Comparison of ENCODE assay signal across 9 mouse cellular contexts in the genomic region with DNA sequence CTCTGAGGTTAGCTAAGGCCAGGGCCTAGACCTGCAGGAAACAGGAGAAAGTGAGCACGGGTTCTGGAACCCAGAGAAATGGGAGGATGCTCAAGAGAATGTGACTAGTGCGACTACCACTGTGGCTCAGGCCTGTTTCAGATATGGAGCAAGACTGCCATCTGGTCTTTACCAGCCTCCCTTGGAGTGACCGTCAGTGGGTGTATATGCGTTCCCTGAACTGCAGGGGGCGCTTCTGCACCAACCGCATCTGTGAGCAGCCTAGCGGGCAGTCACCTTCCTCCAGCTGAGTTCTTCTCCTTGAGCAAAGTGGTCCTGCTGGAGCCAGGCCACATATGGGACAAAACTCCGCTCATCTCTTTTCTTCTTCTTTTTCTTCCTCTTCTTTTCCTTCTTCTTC. TPM values are rescaled to one million over a fixed set of nuclear protein-coding genes. Genes with fewer than 3 reads are reported as not detected.
DNase-seq lines count a peak whose midpoint lies in the region; ATAC-seq and TF ChIP-seq lines count a peak whose summit lies in the region.
"Had no signal": no experiment of that assay in that cellular context is flagged by ENCODE, and none has a peak within 500 bp of the region (broad histone marks: within the 10 kb centered on the region; RNA-seq: fewer than 3 reads in every experiment).

No protein-coding gene starts in this region.

- 50% methylated on average over 8 of the region's 8 CpGs for WGBS in intestine, postnatal 0 days
- WGBS in intestine, embryonic 15.5 days: 38% methylated on average over 8 of the region's 8 CpGs
- whole genome bisulfite sequencing in forebrain, embryonic 14.5 days: 36% methylated on average over 8 of the region's 8 CpGs

- ATAC-seq in intestine, postnatal 0 days: no peak
- ATAC-seq in intestine, embryonic 15.5 days: no peak
- ATAC-seq in forebrain, embryonic 14.5 days: no peak

- H3K4me1 ChIP-seq in intestine, postnatal 0 days (replicated peaks; ENCODE audit: control insufficient read depth, insufficient read depth, low read length): no peaks in the 10 kb centered on the region
- H3K4me1 ChIP-seq in intestine, embryonic 15.5 days (replicated peaks): no peaks in the 10 kb centered on the region
- H3K4me1 ChIP-seq in ES-E14 (ENCODE audit: control insufficient read depth in 2 of 2, insufficient read depth in 2 of 2, low read length in 2 of 2, poor library complexity in 1 of 2): peaks cover 3 to 32% of the 10 kb centered on the region in 2 experiments; a peak in 3 of 4 replicates
- H3K4me1 ChIP-seq in forebrain, embryonic 14.5 days (ENCODE audit: control insufficient read depth, insufficient read depth, low read length): no peaks in the 10 kb centered on the region
- H3K4me1 ChIP-seq: heart, embryonic 15.5 days had no signal

- no peak overlapping the region for H3K9ac ChIP-seq in intestine, postnatal 0 days (ENCODE audit: low read depth, low read length)
- H3K9ac ChIP-seq in intestine, embryonic 15.5 days: no peak overlapping the region
- no peak overlapping the region for H3K9ac ChIP-seq in ES-E14 (ENCODE audit: insufficient read depth, low read depth, low read length, poor library complexity, severe bottlenecking)
- H3K9ac ChIP-seq in forebrain, embryonic 14.5 days (ENCODE audit: low read length): no peak overlapping the region
- H3K9ac ChIP-seq: heart, embryonic 15.5 days had no signal

- peak; percentile 83 for DNase-seq in ES-E14 (ENCODE audit: low read depth, low spot score)
- peak; percentile 56 for DNase-seq in c-Kit-positive CD71-positive TER-119-positive erythroid progenitor cells, embryonic 14.5 days (ENCODE audit: low spot score)
- peak; percentile 41 for DNase-seq in lung, postnatal 14 days
- no peak for DNase-seq in forebrain, embryonic 14.5 days (ENCODE audit: low spot score)
- no peak for DNase-seq in layer of hippocampus, postnatal 36 days
- no peak for DNase-seq in kidney, adult 9 months

- H3K4me3 ChIP-seq in intestine, postnatal 0 days (ENCODE audit: low read depth, low read length): no peak overlapping the region
- no peak overlapping the region for H3K4me3 ChIP-seq in intestine, embryonic 15.5 days (replicated peaks)
- no peak overlapping the region for H3K4me3 ChIP-seq in ES-E14 (ENCODE audit: insufficient read depth in 1 of 2, low read depth in 1 of 2, low read length in 2 of 2, poor library complexity in 1 of 2, severe bottlenecking in 1 of 2)
- no peak overlapping the region for H3K4me3 ChIP-seq in forebrain, embryonic 14.5 days (ENCODE audit: low read depth, low read length)
- H3K4me3 ChIP-seq: heart, embryonic 15.5 days had no signal

- H3K9me3 ChIP-seq in intestine, postnatal 0 days (ENCODE audit: control insufficient read depth): no peaks in the 10 kb centered on the region
- no peaks in the 10 kb centered on the region for H3K9me3 ChIP-seq in intestine, embryonic 15.5 days
- H3K9me3 ChIP-seq in ES-E14 (ENCODE audit: control insufficient read depth, insufficient read depth, low read depth, low read length): no peaks in the 10 kb centered on the region
- no peaks in the 10 kb centered on the region for H3K9me3 ChIP-seq in forebrain, embryonic 14.5 days (replicated peaks; ENCODE audit: control insufficient read depth, low read length)
- H3K9me3 ChIP-seq: heart, embryonic 15.5 days had no signal

- H3K36me3 ChIP-seq in intestine, postnatal 0 days (ENCODE audit: control insufficient read depth, insufficient read depth): no peaks in the 10 kb centered on the region; the same call in 1 of the 2 replicates
- H3K36me3 ChIP-seq in intestine, embryonic 15.5 days: no peaks in the 10 kb centered on the region
- no peaks in the 10 kb centered on the region for H3K36me3 ChIP-seq in ES-E14 (ENCODE audit: control insufficient read depth, insufficient read depth, low read length, poor library complexity, severe bottlenecking)
- H3K36me3 ChIP-seq in forebrain, embryonic 14.5 days (ENCODE audit: control insufficient read depth, insufficient read depth, low read length): no peaks in the 10 kb centered on the region
- H3K36me3 ChIP-seq: heart, embryonic 15.5 days had no signal

- no peak overlapping the region for H3K27ac ChIP-seq in intestine, postnatal 0 days (ENCODE audit: low read depth, low read length)
- no peak overlapping the region for H3K27ac ChIP-seq in intestine, embryonic 15.5 days
- no peak overlapping the region for H3K27ac ChIP-seq in ES-E14 (ENCODE audit: insufficient read depth, low read depth, low read length, poor library complexity, severe bottlenecking)
- H3K27ac ChIP-seq in forebrain, embryonic 14.5 days (ENCODE audit: low read depth, low read length): no peak overlapping the region
- H3K27ac ChIP-seq: heart, embryonic 15.5 days had no signal

- TF ChIP-seq CTCF in intestine, postnatal 0 days (IDR thresholded peaks at IDR 0.05; ENCODE audit: low read depth): peak; percentile 66

- no peaks in the 10 kb centered on the region for H3K27me3 ChIP-seq in intestine, postnatal 0 days (replicated peaks; ENCODE audit: control insufficient read depth, insufficient read depth, low read length)
- H3K27me3 ChIP-seq in intestine, embryonic 15.5 days (replicated peaks): no peaks in the 10 kb centered on the region
- no peaks in the 10 kb centered on the region for H3K27me3 ChIP-seq in forebrain, embryonic 14.5 days (replicated peaks; ENCODE audit: control insufficient read depth, insufficient read depth, low read length)
- H3K27me3 ChIP-seq: heart, embryonic 15.5 days had no signal

- no peak overlapping the region for H3K4me2 ChIP-seq in intestine, postnatal 0 days (replicated peaks; ENCODE audit: low read depth)
- no peak overlapping the region for H3K4me2 ChIP-seq in intestine, embryonic 15.5 days (replicated peaks)
- no peak overlapping the region for H3K4me2 ChIP-seq in forebrain, embryonic 14.5 days (ENCODE audit: low read length)
- H3K4me2 ChIP-seq: heart, embryonic 15.5 days had no signal

- in situ Hi-C loops in ES-E14 (cut with MboI; ENCODE audit: low sequenced_read_pairs in 2 of 2, unreplicated experiment in 2 of 2): no loop called here

TF ChIP-seq in ES-E14, 5 proteins besides CTCF, POLR2A, EP300 and RAD21:
- TF ChIP-seq ZNF384 (IDR thresholded peaks at IDR 0.05; ENCODE audit: low read depth, low read length) (0 out of 2 replicates have a peak, but pooled peaks have one; percentile 12), MAFK (IDR thresholded peaks at IDR 0.05; ENCODE audit: insufficient read depth, low read depth, low read length) (no peak), HCFC1 (IDR thresholded peaks at IDR 0.05; ENCODE audit: borderline replicate concordance, insufficient read depth, low read length) (no peak), ZC3H11A (IDR thresholded peaks at IDR 0.05; ENCODE audit: borderline replicate concordance, low read depth, low read length) (peak; percentile 33; the same call in 1 of the 2 replicates)

RNA-seq across cellular contexts. Expression of a gene that starts 15.1 kb away (rescaled TPM):
- polyA plus RNA-seq in intestine, postnatal 0 days (2015; fragmentation: Nextera tagmentation; extraction: Ambion mirVana): 0.90 and 1.3 TPM in 2 replicates
- 2.2 and 2.4 TPM in 2 replicates for polyA plus RNA-seq in intestine, embryonic 15.5 days (2015; fragmentation: Nextera tagmentation; extraction: Ambion mirVana)
- total RNA-seq in ES-E14 (2012; rRNA removed): 281 and 714 TPM in 2 replicates
- 0.15 and 0.56 TPM in 2 replicates for polyA plus RNA-seq in forebrain, embryonic 14.5 days (2014; fragmentation: Nextera tagmentation; extraction: Ambion mirVana)
- total RNA-seq in layer of hippocampus, postnatal 36 days (2021): 10 to 100 TPM; 11.8 to 13.9 TPM

RNA-seq across cellular contexts. Expression of a gene that starts 15.6 kb away (rescaled TPM):
- polyA plus RNA-seq in intestine, postnatal 0 days (2015; fragmentation: Nextera tagmentation; extraction: Ambion mirVana): 24.5 and 26.3 TPM in 2 replicates
- polyA plus RNA-seq in intestine, embryonic 15.5 days (2015; fragmentation: Nextera tagmentation; extraction: Ambion mirVana): 71.4 and 82.4 TPM in 2 replicates
- 122 and 151 TPM in 2 replicates for total RNA-seq in ES-E14 (2012; rRNA removed)
- 83.2 and 94.0 TPM in 2 replicates for polyA plus RNA-seq in forebrain, embryonic 14.5 days (2014; fragmentation: Nextera tagmentation; extraction: Ambion mirVana)
- 10 to 100 TPM; 40.4 to 43.2 TPM for total RNA-seq in layer of hippocampus, postnatal 36 days (2021)

RNA-seq across cellular contexts. Expression of a gene that starts 22.5 kb away (rescaled TPM):
- 9.5 and 10.2 TPM in 2 replicates for polyA plus RNA-seq in intestine, postnatal 0 days (2015; fragmentation: Nextera tagmentation; extraction: Ambion mirVana)
- 15.0 and 15.8 TPM in 2 replicates for polyA plus RNA-seq in intestine, embryonic 15.5 days (2015; fragmentation: Nextera tagmentation; extraction: Ambion mirVana)
- total RNA-seq in ES-E14 (2012; rRNA removed): 14.7 and 30.5 TPM in 2 replicates
- polyA plus RNA-seq in forebrain, embryonic 14.5 days (2014; fragmentation: Nextera tagmentation; extraction: Ambion mirVana): 1.1 and 1.3 TPM in 2 replicates
- total RNA-seq in layer of hippocampus, postnatal 36 days (2021): 10 to 100 TPM; 18.1 to 19.6 TPM

RNA-seq across cellular contexts. Expression of a gene that starts 26.8 kb away (rescaled TPM):
- polyA plus RNA-seq in intestine, postnatal 0 days (2015; fragmentation: Nextera tagmentation; extraction: Ambion mirVana): not detected in 2 replicates
- 0.05 and 0.09 TPM in 2 replicates for polyA plus RNA-seq in intestine, embryonic 15.5 days (2015; fragmentation: Nextera tagmentation; extraction: Ambion mirVana)
- total RNA-seq in ES-E14 (2012; rRNA removed): 68.3 and 219 TPM in 2 replicates
- polyA plus RNA-seq in forebrain, embryonic 14.5 days (2014; fragmentation: Nextera tagmentation; extraction: Ambion mirVana): 2.4 and 2.5 TPM in 2 replicates
- 1 to 10 TPM; 1.3 to 1.4 TPM for total RNA-seq in layer of hippocampus, postnatal 36 days (2021)

Comparison
In these comparisons a context has a peak if more than half of its experiments do, and no peak if none do; other contexts are left out.
1. DNase-seq: peak in ES-E14 (single experiment), c-Kit-positive CD71-positive TER-119-positive erythroid progenitor cells, embryonic 14.5 days (single experiment) and lung, postnatal 14 days (single experiment); none in forebrain, embryonic 14.5 days (single experiment), layer of hippocampus, postnatal 36 days (0 of 2) and kidney, adult 9 months (single experiment).